In genomic region chr17:30215741-30216140, GRCm38 (mm10) we compare ENCODE assay signal across 17 mouse cellular contexts.
DNase-seq lines count a peak whose midpoint lies in the region; ATAC-seq lines count a peak whose summit lies in the region.
"Had no signal": no experiment of that assay in that cellular context is flagged by ENCODE, and none has a peak within 500 bp of the region (broad histone marks: within the 10 kb centered on the region; RNA-seq: fewer than 3 reads in every experiment).

No protein-coding gene starts in this region.

- H3K4me1 ChIP-seq in hindbrain, embryonic 12.5 days, result 0 out of 2 replicates have a peak, but pooled peaks cover 3% of the 10 kb centered on the region
- no peaks in the 10 kb centered on the region; the same call in 1 of the 2 replicates for H3K4me1 ChIP-seq in hindbrain, embryonic 16.5 days (ENCODE audit: control insufficient read depth, insufficient read depth, low read depth, low read length)
- H3K4me1 ChIP-seq in heart, embryonic 16.5 days (ENCODE audit: control insufficient read depth, insufficient read depth, low read length), result peaks cover 24% of the 10 kb centered on the region

- no peaks in the 10 kb centered on the region for H3K27me3 ChIP-seq in hindbrain, embryonic 12.5 days
- no peaks in the 10 kb centered on the region for H3K27me3 ChIP-seq in hindbrain, embryonic 16.5 days (replicated peaks; ENCODE audit: control insufficient read depth, insufficient read depth, low read length)
- H3K27me3 ChIP-seq in heart, embryonic 16.5 days (ENCODE audit: control insufficient read depth, insufficient read depth, low read length), result no peaks in the 10 kb centered on the region

- H3K4me3 ChIP-seq in hindbrain, embryonic 12.5 days, result no peak overlapping the region
- H3K4me3 ChIP-seq in hindbrain, embryonic 16.5 days (ENCODE audit: low read length), result no peak overlapping the region
- no peak overlapping the region for H3K4me3 ChIP-seq in heart, embryonic 16.5 days (ENCODE audit: low read length)

- 81% methylated on average over 4 of the region's 4 CpGs for WGBS in hindbrain, embryonic 12.5 days
- WGBS in hindbrain, embryonic 16.5 days, result 81% methylated on average over 4 of the region's 4 CpGs
- WGBS in heart, embryonic 16.5 days, result 32% methylated on average over 4 of the region's 4 CpGs

- peaks cover 17% of the 10 kb centered on the region for H3K36me3 ChIP-seq in hindbrain, embryonic 12.5 days
- peaks cover 2% of the 10 kb centered on the region for H3K36me3 ChIP-seq in hindbrain, embryonic 16.5 days (ENCODE audit: control insufficient read depth, insufficient read depth, low read length)
- no peaks in the 10 kb centered on the region; the same call in 1 of the 2 replicates for H3K36me3 ChIP-seq in heart, embryonic 16.5 days (ENCODE audit: control insufficient read depth, insufficient read depth)

- ATAC-seq in hindbrain, embryonic 12.5 days (ENCODE audit: low FRiP score), result no peak
- no peak for ATAC-seq in hindbrain, embryonic 16.5 days
- peak; percentile 34 for ATAC-seq in heart, embryonic 16.5 days (replicated peaks; ENCODE audit: extremely low read depth, insufficient read depth, low FRiP score)

- H3K27ac ChIP-seq in hindbrain, embryonic 12.5 days, result peak overlapping the region; percentile 30; the same call in 1 of the 2 replicates
- H3K27ac ChIP-seq in hindbrain, embryonic 16.5 days (ENCODE audit: low read depth, low read length), result no peak overlapping the region
- peak overlapping the region; percentile 69 for H3K27ac ChIP-seq in heart, embryonic 16.5 days (ENCODE audit: low read length)
- H3K27ac ChIP-seq: macrophage; stomach, postnatal 0 days had no signal

- no peaks in the 10 kb centered on the region for H3K9me3 ChIP-seq in hindbrain, embryonic 12.5 days (replicated peaks)
- no peaks in the 10 kb centered on the region for H3K9me3 ChIP-seq in hindbrain, embryonic 16.5 days (ENCODE audit: control insufficient read depth, low read length)
- no peaks in the 10 kb centered on the region for H3K9me3 ChIP-seq in heart, embryonic 16.5 days (replicated peaks; ENCODE audit: control insufficient read depth, low read length)

- peak; percentile 73 for DNase-seq in adrenal gland, postnatal 14 days
- DNase-seq in heart, adult 8-10 months (ENCODE audit: low spot score), result peak; percentile 46
- no peak for DNase-seq in lung, postnatal 36 days
- DNase-seq in urinary bladder, postnatal 36 days (ENCODE audit: low spot score in 2 of 2), result no peak
- DNase-seq in left cerebral cortex, postnatal 25 days (ENCODE audit: low spot score in 2 of 2), result no peak
- DNase-seq: cerebellum, adult 9-11 months; gastrocnemius, postnatal 14 days; layer of hippocampus, postnatal 36 days; left cerebral cortex, postnatal 4 days; lung, adult 2 months; thymus, postnatal 25 days had no signal

- no peak overlapping the region for H3K4me2 ChIP-seq in hindbrain, embryonic 12.5 days (replicated peaks)
- no peak overlapping the region for H3K4me2 ChIP-seq in hindbrain, embryonic 16.5 days (ENCODE audit: low read length)
- H3K4me2 ChIP-seq in heart, embryonic 16.5 days (ENCODE audit: low read depth, low read length), result no peak overlapping the region
- H3K4me2 ChIP-seq: liver, embryonic 11.5 days had no signal

- no peak overlapping the region for H3K9ac ChIP-seq in hindbrain, embryonic 12.5 days
- no peak overlapping the region for H3K9ac ChIP-seq in hindbrain, embryonic 16.5 days (ENCODE audit: low read depth, low read length)
- H3K9ac ChIP-seq in heart, embryonic 16.5 days (ENCODE audit: low read length), result no peak overlapping the region

- intact Hi-C loops in left cerebral cortex, postnatal 25 days (cut with DNase I), result no loop called here

Comparison
In these comparisons a context has a peak if more than half of its experiments do, and no peak if none do; other contexts are left out.
1. DNase-seq: peak in adrenal gland, postnatal 14 days (single experiment) and heart, adult 8-10 months (single experiment); none in lung, postnatal 36 days (single experiment), urinary bladder, postnatal 36 days (0 of 2) and left cerebral cortex, postnatal 25 days (0 of 2).